Mouse (Mus musculus) forebrain, embryonic 13.5 days (tissue): ENCODE measurements around the gene Krtap4-7. TPM values are rescaled to one million over a fixed set of nuclear protein-coding genes. Genes with fewer than 3 reads are reported as not detected.
"Not testable (repeated sequence)": the region's sequence is repeated elsewhere in the genome, so short reads cannot be mapped to it uniquely, and the experiment has no call there.

ENCODE experiments used
- ATAC-seq: fragments of 200-750 bp; cut with Nextera tagmentation; 2 replicates; pipeline ENCODE4 v1.8.0; 2017
- H3K27ac ChIP-seq: fragments of 300-500 bp; sonication (generic); 2 replicates; pipeline ENCODE4 v1.5.1; 2015; ENCODE audit warnings: inconsistent platforms, mild to moderate bottlenecking, moderate library complexity
- H3K27me3 ChIP-seq: fragments of 300-500 bp; sonication (generic); 2 replicates; pipeline ENCODE4 v1.6.1; 2015; ENCODE audit warnings: mild to moderate bottlenecking, inconsistent platforms
- H3K36me3 ChIP-seq: fragments of 300-500 bp; sonication (generic); 2 replicates; pipeline ENCODE4 v1.6.1; 2015; ENCODE audit warnings: mild to moderate bottlenecking, inconsistent platforms; ENCODE audit not compliant: poor library complexity, severe bottlenecking
- H3K4me1 ChIP-seq: fragments of 300-500 bp; sonication (generic); 2 replicates; pipeline ENCODE4 v1.6.1; 2015; ENCODE audit warnings: inconsistent platforms
- H3K4me2 ChIP-seq: fragments of 300-500 bp; sonication (generic); 2 replicates; pipeline ENCODE4 v1.6.1; 2015; ENCODE audit warnings: inconsistent platforms, mild to moderate bottlenecking, moderate library complexity
- H3K4me3 ChIP-seq: fragments of 300-500 bp; sonication (generic); 2 replicates; pipeline ENCODE4 v1.5.1; 2015; ENCODE audit warnings: mild to moderate bottlenecking, inconsistent platforms
- H3K9ac ChIP-seq: fragments of 300-500 bp; sonication (generic); 2 replicates; pipeline ENCODE4 v1.6.1; 2015; ENCODE audit warnings: mild to moderate bottlenecking, inconsistent platforms
- H3K9me3 ChIP-seq: fragments of 300-500 bp; sonication (generic); replicated peaks from 2 replicates; pipeline ENCODE4 v1.6.1; 2016; ENCODE audit warnings: inconsistent platforms
- WGBS: fragments of 180-500 bp; shearing (Covaris S2); methylation state at CpG from one replicate; pipeline ENCODE4 v1.1.7; 2015; 5-methylcytosine and 5-hydroxymethylcytosine counted together
- polyA plus RNA-seq: library from polyadenylated mRNA; unstranded; fragments of >200 nt; fragmentation: Nextera tagmentation; extraction: Ambion mirVana; gene quantifications from 2 replicates; pipeline ENCODE4 v1.2.1, GENCODE M21; 2015

The Krtap4-7 gene
- not detected in 2 replicates for polyA plus RNA-seq

GRCm38 (mm10) chr11:99643635-99644139 is at the start of gene Krtap4-7:
Krtap4-7 (minus strand) TSS chr11:99644089.
- WGBS = 80% methylated on average over 8 of the region's 9 CpGs
- not testable (repeated sequence) for H3K9ac ChIP-seq, H3K27me3 ChIP-seq, H3K36me3 ChIP-seq, H3K27ac ChIP-seq, ATAC-seq, H3K4me1 ChIP-seq, H3K4me2 ChIP-seq, H3K9me3 ChIP-seq, H3K4me3 ChIP-seq

- Histone ChIP-seq H3K4me2 (no peak within 1 kb of the TSS), H3K4me1 (no peaks in the 10 kb centered on the region), H3K9me3 (no peaks in the 10 kb centered on the region), H3K36me3 (no peaks in the 10 kb centered on the region), H3K4me3 (no peak within 1 kb of the TSS), H3K27ac (no peak within 1 kb of the TSS), H3K27me3 (no peaks in the 10 kb centered on the region), H3K9ac (no peak within 1 kb of the TSS)
- 95% methylated on average over 1 of the region's 1 CpGs for WGBS
- ATAC-seq = no peak
Observed at GRCm38 (mm10) chr11:99690463-99690862, 46.6 kb upstream of the Krtap4-7 start, which contains the start of gene Gm14190. Gm14190 (minus strand) TSS chr11:99690740.

- not testable (repeated sequence) for H3K4me2 ChIP-seq, ATAC-seq, H3K9ac ChIP-seq, H3K36me3 ChIP-seq, H3K9me3 ChIP-seq, H3K4me3 ChIP-seq, H3K27me3 ChIP-seq, H3K4me1 ChIP-seq, H3K27ac ChIP-seq
- 86% methylated on average over 1 of the region's 1 CpGs for whole genome bisulfite sequencing
Observed at GRCm38 (mm10) chr11:99685235-99685634, 41.3 kb upstream of the Krtap4-7 start.

- no peaks in the 10 kb centered on the region for H3K4me1 ChIP-seq
- H3K36me3 ChIP-seq = no peaks in the 10 kb centered on the region
- H3K27me3 ChIP-seq = no peaks in the 10 kb centered on the region
- H3K4me2 ChIP-seq = no peak overlapping the region
- no peaks in the 10 kb centered on the region for H3K9me3 ChIP-seq
- no peak for ATAC-seq
- no peak overlapping the region for H3K27ac ChIP-seq
- no peak overlapping the region for H3K9ac ChIP-seq
- no peak overlapping the region for H3K4me3 ChIP-seq
- 83% methylated on average over 2 of the region's 2 CpGs for WGBS
Observed at GRCm38 (mm10) chr11:99683481-99683880, 39.6 kb upstream of the Krtap4-7 start.

GRCm38 (mm10) chr11:99665860-99666259 is 22.0 kb upstream of the Krtap4-7 start, which contains the start of gene Krtap4-6:
Krtap4-6 (minus strand) TSS chr11:99665960.
- H3K9ac ChIP-seq = no peak within 1 kb of the TSS
- H3K4me3 ChIP-seq = no peak within 1 kb of the TSS
- no peak within 1 kb of the TSS for H3K4me2 ChIP-seq
- H3K27me3 ChIP-seq = no peaks in the 10 kb centered on the region
- H3K9me3 ChIP-seq = no peaks in the 10 kb centered on the region
- no peak within 1 kb of the TSS for H3K27ac ChIP-seq
- ATAC-seq = no peak
- H3K4me1 ChIP-seq = no peaks in the 10 kb centered on the region
- H3K36me3 ChIP-seq = no peaks in the 10 kb centered on the region

GRCm38 (mm10) chr11:99662802-99663201 is 18.9 kb upstream of the Krtap4-7 start:
- Histone ChIP-seq H3K9ac (no peak overlapping the region), H3K4me1 (no peaks in the 10 kb centered on the region), H3K9me3 (no peaks in the 10 kb centered on the region), H3K4me2 (no peak overlapping the region), H3K4me3 (no peak overlapping the region), H3K36me3 (no peaks in the 10 kb centered on the region), H3K27me3 (no peaks in the 10 kb centered on the region), H3K27ac (no peak overlapping the region)
- 93% methylated on average over 10 of the region's 10 CpGs for WGBS
- ATAC-seq = no peak

- Histone ChIP-seq H3K4me2 (no peak overlapping the region), H3K27ac (no peak overlapping the region), H3K27me3 (no peaks in the 10 kb centered on the region), H3K9me3 (no peaks in the 10 kb centered on the region), H3K4me3 (no peak overlapping the region), H3K4me1 (no peaks in the 10 kb centered on the region), H3K36me3 (no peaks in the 10 kb centered on the region), H3K9ac (no peak overlapping the region)
- no peak for ATAC-seq
- WGBS = 89% methylated on average over 4 of the region's 4 CpGs
Observed at GRCm38 (mm10) chr11:99659256-99659655, 15.4 kb upstream of the Krtap4-7 start.

- H3K9me3 ChIP-seq, H3K4me2 ChIP-seq, ATAC-seq, H3K27ac ChIP-seq, H3K9ac ChIP-seq, H3K36me3 ChIP-seq, H3K4me1 ChIP-seq, H3K4me3 ChIP-seq, H3K27me3 ChIP-seq: not testable (repeated sequence)
- WGBS = 68% methylated on average over 10 of the region's 10 CpGs
Observed at GRCm38 (mm10) chr11:99658467-99659010, 14.7 kb upstream of the Krtap4-7 start, which contains the start of gene Gm11563. Gm11563 (minus strand) TSS chr11:99658960.

GRCm38 (mm10) chr11:99657051-99657450 is 13.2 kb upstream of the Krtap4-7 start:
- Histone ChIP-seq H3K27me3 (no peaks in the 10 kb centered on the region), H3K9me3 (no peaks in the 10 kb centered on the region), H3K36me3 (no peaks in the 10 kb centered on the region), H3K4me3 (no peak overlapping the region), H3K4me1 (no peaks in the 10 kb centered on the region), H3K4me2 (no peak overlapping the region), H3K9ac (no peak overlapping the region), H3K27ac (no peak overlapping the region)
- 47% methylated on average over 5 of the region's 5 CpGs for WGBS
- ATAC-seq = no peak

GRCm38 (mm10) chr11:99650136-99650535 is 6.2 kb upstream of the Krtap4-7 start, which contains the start of gene Gm11555:
Gm11555 (minus strand) TSS chr11:99650236.
- H3K9me3 ChIP-seq = no peaks in the 10 kb centered on the region
- H3K27ac ChIP-seq = no peak within 1 kb of the TSS
- 88% methylated on average over 2 of the region's 2 CpGs for WGBS
- no peak for ATAC-seq
- no peaks in the 10 kb centered on the region for H3K36me3 ChIP-seq
- H3K4me1 ChIP-seq = no peaks in the 10 kb centered on the region
- no peak within 1 kb of the TSS for H3K9ac ChIP-seq
- no peak within 1 kb of the TSS for H3K4me2 ChIP-seq
- H3K27me3 ChIP-seq = no peaks in the 10 kb centered on the region
- H3K4me3 ChIP-seq = no peak within 1 kb of the TSS

- no peaks in the 10 kb centered on the region for H3K27me3 ChIP-seq
- H3K9ac ChIP-seq = no peak overlapping the region
- H3K9me3 ChIP-seq = no peaks in the 10 kb centered on the region
- H3K36me3 ChIP-seq = no peaks in the 10 kb centered on the region
- H3K27ac ChIP-seq = no peak overlapping the region
- H3K4me3 ChIP-seq = no peak overlapping the region
- no peak overlapping the region for H3K4me2 ChIP-seq
- 89% methylated on average over 15 of the region's 15 CpGs for WGBS
- no peak for ATAC-seq
- H3K4me1 ChIP-seq = no peaks in the 10 kb centered on the region
Observed at GRCm38 (mm10) chr11:99646444-99646843, 2.6 kb upstream of the Krtap4-7 start.

- H3K9me3 ChIP-seq = no peaks in the 10 kb centered on the region
- H3K27me3 ChIP-seq = no peaks in the 10 kb centered on the region
- no peak overlapping the region for H3K27ac ChIP-seq
- H3K36me3 ChIP-seq = no peaks in the 10 kb centered on the region
- no peaks in the 10 kb centered on the region for H3K4me1 ChIP-seq
- 72% methylated on average over 3 of the region's 3 CpGs for WGBS
- no peak overlapping the region for H3K4me2 ChIP-seq
- no peak for ATAC-seq
- H3K9ac ChIP-seq = no peak overlapping the region
- no peak overlapping the region for H3K4me3 ChIP-seq
Observed at GRCm38 (mm10) chr11:99644351-99644750, 462 bp upstream of the Krtap4-7 start.

GRCm38 (mm10) chr11:99640926-99641325 is 3.0 kb downstream of the Krtap4-7 start:
- Histone ChIP-seq H3K27ac (no peak overlapping the region), H3K9ac (no peak overlapping the region), H3K36me3 (no peaks in the 10 kb centered on the region), H3K4me3 (no peak overlapping the region), H3K27me3 (no peaks in the 10 kb centered on the region), H3K9me3 (no peaks in the 10 kb centered on the region), H3K4me1 (no peaks in the 10 kb centered on the region), H3K4me2 (no peak overlapping the region)
- 30% methylated on average over 1 of the region's 1 CpGs for WGBS
- no peak for ATAC-seq
